Mouse (Mus musculus) bone marrow macrophage, adult 2 months (primary cell): ENCODE measurements at regions not wholly inside any gene's neighbourhood (a gene's known extent, or its start where the extent isn't known, plus 50 kb on each side); places are given as distances from the start of the nearest gene placed in this dataset.
A peak's percentile ranks its signal among the peaks of the same experiment; 100 is the strongest.
"Not testable (repeated sequence)": the region's sequence is repeated elsewhere in the genome, so short reads cannot be mapped to it uniquely, and the experiment has no call there.

Source experiments
- H3K27ac ChIP-seq: 2 replicates; pipeline ENCODE4 v1.5.1; 2012; ENCODE audit warnings: low read depth, low read length; ENCODE audit not compliant: insufficient read depth
- H3K4me1 ChIP-seq: 2 replicates; pipeline ENCODE4 v1.6.1; 2012; ENCODE audit warnings: low read length; ENCODE audit not compliant: control insufficient read depth, insufficient read depth
- H3K4me3 ChIP-seq: 2 replicates; pipeline ENCODE4 v1.5.1; 2012; ENCODE audit warnings: mild to moderate bottlenecking, low read length, moderate library complexity; ENCODE audit not compliant: insufficient read depth
- CTCF ChIP-seq: IDR thresholded peaks from 2 replicates; pipeline ENCODE4 v1.5.1; 2012; ENCODE audit warnings: low read depth, mild to moderate bottlenecking, low read length, moderate library complexity
- POLR2A ChIP-seq: IDR thresholded peaks from 2 replicates; pipeline ENCODE4 v1.6.1; 2012; ENCODE audit warnings: mild to moderate bottlenecking, low read depth, low read length, borderline replicate concordance

DNA sequence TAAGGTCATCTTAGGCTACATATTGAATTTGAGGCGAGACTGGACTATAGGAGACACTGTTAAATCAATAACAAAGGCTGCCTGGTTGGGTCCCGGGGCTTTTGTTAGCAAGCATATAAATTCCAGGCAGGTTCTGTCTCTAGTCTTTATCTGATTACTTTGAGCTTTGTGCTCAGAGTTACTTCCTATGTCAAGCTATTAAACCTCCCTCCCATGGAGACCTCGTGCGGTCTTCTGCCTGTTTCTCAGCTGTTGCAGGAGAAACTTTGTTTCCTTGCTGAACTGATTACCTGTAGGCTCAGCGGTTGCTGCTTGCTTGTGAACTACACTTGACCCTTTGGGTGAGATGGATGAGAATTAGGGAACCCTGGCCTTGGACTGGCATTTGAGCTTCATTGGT, 210.5 kb upstream of the Btg1 start:
- Histone ChIP-seq H3K4me1 (peaks cover 5% of the 10 kb centered on the region), H3K27ac (no peak overlapping the region), H3K4me3 (no peak overlapping the region)
- no peak for TF ChIP-seq CTCF

DNA sequence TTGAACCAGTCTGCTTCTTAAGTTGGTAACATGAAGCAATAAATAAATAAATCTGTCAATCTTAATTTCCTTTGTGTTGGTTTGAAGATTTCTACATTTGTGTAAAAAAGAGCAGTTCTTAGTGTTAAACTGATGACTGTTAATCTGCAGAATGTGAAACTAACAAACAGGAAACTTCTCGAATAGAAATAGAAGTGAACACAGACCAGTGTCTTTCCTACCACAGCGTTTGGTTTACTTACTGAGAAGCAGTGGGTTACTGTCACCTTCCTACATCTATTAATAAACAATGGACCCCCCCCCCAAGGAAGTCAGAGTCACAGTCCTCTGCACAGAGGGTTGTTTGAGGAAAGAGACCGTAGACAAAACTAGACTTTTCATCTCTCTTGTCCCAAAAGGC, 209.0 kb upstream of the Btg1 start:
- TF ChIP-seq POLR2A = no peak
- no peak for TF ChIP-seq CTCF
- H3K4me3 ChIP-seq = no peak overlapping the region
- peaks cover 5% of the 10 kb centered on the region for H3K4me1 ChIP-seq
- H3K27ac ChIP-seq = no peak overlapping the region

DNA sequence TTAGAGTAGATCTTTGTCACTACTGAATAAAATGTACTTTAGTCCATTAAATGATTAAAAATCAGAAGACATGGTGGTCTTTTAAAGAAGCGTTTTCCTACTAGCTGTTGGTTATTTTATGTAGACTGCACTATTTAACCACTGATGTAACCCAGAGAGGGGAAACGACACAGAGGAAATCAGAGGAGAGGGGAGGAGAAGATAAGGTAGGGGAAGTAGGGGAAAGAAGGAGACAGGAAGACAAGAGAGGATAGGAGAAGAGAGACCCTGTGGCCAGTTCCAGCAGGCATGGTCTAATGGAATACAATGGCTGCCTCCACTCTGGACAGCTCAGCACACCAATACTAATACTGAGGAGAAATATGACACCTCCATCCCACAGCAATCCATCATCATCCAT, 208.6 kb upstream of the Btg1 start:
- H3K27ac ChIP-seq = no peak overlapping the region
- no peak for TF ChIP-seq CTCF
- no peak for TF ChIP-seq POLR2A

DNA sequence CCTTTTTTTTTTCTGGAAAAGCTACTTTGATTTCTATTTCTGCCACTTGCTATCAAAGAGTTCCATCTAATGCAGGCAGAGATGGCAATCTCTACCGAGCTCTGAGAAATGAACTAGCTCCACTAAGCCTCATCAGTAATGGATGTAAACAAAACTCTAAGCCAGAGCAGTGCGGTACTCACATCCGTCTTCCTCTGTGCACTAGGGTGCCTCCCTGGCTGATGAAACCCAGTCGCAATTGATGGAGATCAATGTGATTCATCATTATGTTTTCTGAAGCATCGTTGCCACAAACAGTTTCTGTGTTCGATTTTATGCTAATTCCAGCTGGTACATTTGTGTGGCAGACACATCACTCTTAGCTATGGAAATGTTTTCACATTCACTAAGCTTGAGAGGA, 206.8 kb upstream of the Btg1 start:
- H3K4me1 ChIP-seq = peaks cover 5% of the 10 kb centered on the region
- no peak overlapping the region for H3K4me3 ChIP-seq
- no peak overlapping the region for H3K27ac ChIP-seq
- TF ChIP-seq POLR2A (no peak), CTCF (no peak)

More for the DNA sequence above, 208.6 kb upstream of the Btg1 start:
- no peak overlapping the region for H3K4me3 ChIP-seq
- H3K4me1 ChIP-seq = peaks cover 5% of the 10 kb centered on the region

DNA sequence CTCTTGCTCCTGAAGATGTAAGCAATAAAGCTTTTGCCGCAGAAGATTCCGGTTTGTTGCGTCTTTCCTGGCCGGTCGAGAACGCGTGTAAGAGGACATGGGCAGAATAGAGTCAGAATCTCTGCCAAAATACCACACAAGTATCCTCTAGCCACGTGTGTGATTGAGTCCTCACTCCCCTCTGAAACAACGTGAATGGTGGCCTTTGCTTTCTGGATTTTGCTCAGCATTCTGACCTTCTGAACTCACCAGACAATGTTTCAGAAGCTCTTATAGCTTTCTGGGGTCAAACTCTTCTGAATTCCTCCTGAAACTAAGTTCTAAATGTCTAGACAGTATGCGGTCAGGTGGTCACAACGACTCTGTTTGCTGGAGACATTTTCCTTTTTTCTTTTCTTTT, 202.0 kb upstream of the Btg1 start:
- Histone ChIP-seq H3K4me1 (peaks cover 9% of the 10 kb centered on the region), H3K4me3 (no peak overlapping the region), H3K27ac (no peak overlapping the region)
- no peak for TF ChIP-seq CTCF
- TF ChIP-seq POLR2A = no peak

DNA sequence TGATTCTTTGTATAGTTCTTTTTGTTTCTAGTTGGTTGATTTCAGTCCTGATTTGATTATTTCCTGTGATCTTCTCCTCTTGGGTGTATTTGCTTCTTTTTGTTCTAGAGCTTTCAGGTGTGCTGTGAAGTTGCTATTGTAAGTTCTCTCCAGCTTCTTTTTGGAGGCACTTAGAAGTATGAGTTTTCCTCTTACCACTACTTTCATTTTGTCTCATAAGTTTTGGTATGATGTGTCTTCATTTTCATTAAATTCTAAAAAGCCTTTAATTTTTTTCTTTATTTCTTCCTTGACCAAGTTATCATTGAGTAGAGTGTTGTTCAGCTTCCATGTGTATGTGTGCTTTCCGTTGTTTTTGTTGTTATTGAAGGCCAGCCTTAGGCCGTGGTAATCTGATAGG, 195.3 kb upstream of the Btg1 start:
- not testable (repeated sequence) for H3K4me3 ChIP-seq, H3K27ac ChIP-seq, H3K4me1 ChIP-seq

DNA sequence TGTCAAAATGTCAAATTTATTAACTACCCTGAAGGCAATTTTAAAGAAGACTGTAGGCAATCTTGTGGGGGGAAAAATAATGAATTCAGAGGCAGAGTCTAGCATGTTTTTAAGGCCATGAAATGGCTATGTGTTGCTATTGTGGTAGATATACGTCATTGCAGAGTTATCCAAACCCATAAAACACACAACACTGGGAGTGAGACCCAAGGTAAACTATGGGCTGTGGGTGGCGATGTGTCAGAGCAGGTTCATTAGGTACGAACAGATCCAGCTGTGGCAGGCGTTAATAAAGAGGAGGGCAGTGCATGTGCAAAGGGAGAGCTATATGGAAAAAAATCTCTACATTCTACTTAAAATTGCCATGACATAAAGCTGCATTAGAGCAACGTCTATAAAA, 189.4 kb upstream of the Btg1 start:
- Histone ChIP-seq H3K4me3 (no peak overlapping the region), H3K27ac (no peak overlapping the region), H3K4me1 (peaks cover 7% of the 10 kb centered on the region)
- no peak for TF ChIP-seq CTCF
- TF ChIP-seq POLR2A = no peak

DNA sequence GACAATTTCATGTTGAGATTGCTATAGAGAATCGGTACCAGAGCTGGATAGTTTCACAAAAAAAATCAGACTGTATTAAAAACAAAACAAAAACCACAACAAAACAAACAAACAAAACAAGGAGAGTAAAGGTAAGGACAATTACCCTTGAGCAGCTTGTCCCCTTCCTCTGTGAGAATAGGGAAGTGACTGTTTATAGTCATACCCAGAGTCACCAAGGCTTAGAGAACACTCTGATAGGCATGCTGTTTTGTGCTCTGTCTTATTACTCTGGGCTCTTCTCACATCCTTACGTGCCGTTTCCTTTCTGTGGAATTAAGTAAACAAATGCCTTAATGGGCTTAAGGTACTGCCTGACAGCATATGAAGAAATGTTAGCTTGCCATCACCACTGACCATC, 186.7 kb upstream of the Btg1 start:
- no peak overlapping the region for H3K27ac ChIP-seq
- H3K4me1 ChIP-seq = peaks cover 12% of the 10 kb centered on the region
- H3K4me3 ChIP-seq = no peak overlapping the region
- TF ChIP-seq CTCF (no peak), POLR2A (no peak)

DNA sequence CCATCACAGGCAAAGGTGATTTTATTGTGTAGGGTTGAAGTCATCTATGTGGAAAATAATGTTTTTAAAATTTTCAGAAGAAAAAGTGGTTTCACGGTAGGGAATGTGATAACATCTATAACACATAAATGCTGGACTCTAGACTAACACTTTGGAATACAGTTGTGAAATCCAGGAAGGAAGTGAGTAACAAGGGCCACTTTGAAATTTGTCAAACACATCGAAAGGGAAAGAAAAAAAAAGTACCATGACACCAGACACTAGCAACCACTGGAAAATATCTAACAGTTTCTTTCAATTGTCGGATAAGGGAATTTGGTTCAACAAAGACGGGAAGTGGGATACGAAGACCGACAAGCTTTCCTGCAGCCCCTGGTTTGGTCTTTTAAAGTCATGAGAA, 181.7 kb upstream of the Btg1 start:
- peak overlapping the region; percentile 94 for H3K27ac ChIP-seq
- H3K4me3 ChIP-seq = peak overlapping the region; percentile 35
- peaks cover 22% of the 10 kb centered on the region for H3K4me1 ChIP-seq
- TF ChIP-seq POLR2A = no peak

DNA sequence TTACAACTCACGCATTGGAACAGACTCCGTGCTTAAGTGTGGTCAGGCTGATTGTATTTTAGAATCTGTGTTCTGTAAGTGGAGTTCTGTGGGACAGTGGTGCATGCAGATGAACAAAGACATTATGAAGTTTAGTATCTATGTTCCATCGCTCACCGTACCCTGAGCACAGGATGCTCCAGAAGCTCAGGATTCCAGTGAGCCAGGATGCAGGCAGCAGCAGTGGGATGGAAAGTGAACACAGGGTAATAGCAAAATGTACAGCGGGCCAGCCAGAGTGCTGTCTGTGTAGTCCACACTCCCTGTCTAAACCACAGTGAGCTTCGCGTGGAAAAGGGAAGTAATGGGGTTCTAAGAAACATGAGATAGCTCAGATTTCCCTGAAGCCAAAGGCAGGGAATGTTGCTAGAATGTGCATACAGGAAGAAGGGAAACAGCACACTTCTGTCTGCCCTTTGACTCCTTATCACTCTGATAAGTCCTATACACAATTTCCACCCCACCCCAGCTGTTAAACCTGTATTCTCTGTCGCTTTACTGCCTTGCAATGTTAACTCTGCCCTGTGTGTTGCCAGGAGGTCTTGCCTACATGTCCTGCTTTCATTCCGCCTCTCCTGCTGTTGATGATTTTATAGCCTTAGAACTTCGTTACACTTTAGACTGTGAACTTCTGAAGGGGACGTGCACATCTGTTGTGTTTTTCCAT, 178.3 kb upstream of the Btg1 start:
- Histone ChIP-seq H3K4me1 (peaks cover 17% of the 10 kb centered on the region), H3K4me3 (no peak overlapping the region), H3K27ac (no peak overlapping the region)
- TF ChIP-seq CTCF = no peak
- no peak for TF ChIP-seq POLR2A

DNA sequence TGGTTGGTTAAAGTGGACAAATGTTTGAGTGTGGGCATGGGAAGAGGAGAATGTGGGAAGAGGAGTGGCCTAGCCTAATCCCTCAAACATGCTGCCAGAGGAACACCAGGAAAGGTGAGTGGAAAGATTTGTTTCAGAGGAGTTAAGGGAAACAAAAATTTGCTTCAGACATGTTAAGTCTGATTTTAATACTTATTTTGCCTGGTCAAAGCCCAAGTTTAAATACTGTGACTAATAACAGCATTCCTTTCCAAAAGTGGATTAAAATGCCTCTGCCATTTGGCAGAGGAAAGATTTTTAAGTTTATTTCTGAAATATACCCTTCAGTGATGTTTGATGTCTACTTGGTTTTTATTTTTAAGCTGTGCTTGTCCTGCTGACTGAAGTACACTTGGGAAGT, 174.6 kb upstream of the Btg1 start:
- peaks cover 9% of the 10 kb centered on the region for H3K4me1 ChIP-seq
- H3K27ac ChIP-seq = no peak overlapping the region
- no peak overlapping the region for H3K4me3 ChIP-seq
- TF ChIP-seq CTCF (no peak), POLR2A (no peak)
